Mouse (Mus musculus): Measurements from ENCODE around the gene Psg16. TPM values are rescaled to one million over a fixed set of nuclear protein-coding genes. Genes with fewer than 3 reads are reported as not detected.

The Psg16 gene
- polyA plus RNA-seq, 1 experiment from 2014 or later = 0.02 TPM

- H3K27me3 ChIP-seq (ENCODE audit: low read depth, poor library complexity, severe bottlenecking) = peaks cover 11% of the 10 kb centered on the region; the same call in 1 of the 2 replicates
- no peak for DNase-seq (ENCODE audit: low spot score)
- no peaks in the 10 kb centered on the region for H3K36me3 ChIP-seq
- H3K27ac ChIP-seq (replicated peaks) = no peak overlapping the region
- no peak overlapping the region for H3K4me3 ChIP-seq
- peaks cover 21% of the 10 kb centered on the region for H3K4me1 ChIP-seq
- WGBS = 91% methylated on average over 7 of the region's 7 CpGs
- no peaks in the 10 kb centered on the region; the same call in 1 of the 2 replicates for H3K9me3 ChIP-seq (replicated peaks)
Observed at GRCm38 (mm10) chr7:17039373-17039772, 34.5 kb upstream of the Psg16 start.

DNA sequence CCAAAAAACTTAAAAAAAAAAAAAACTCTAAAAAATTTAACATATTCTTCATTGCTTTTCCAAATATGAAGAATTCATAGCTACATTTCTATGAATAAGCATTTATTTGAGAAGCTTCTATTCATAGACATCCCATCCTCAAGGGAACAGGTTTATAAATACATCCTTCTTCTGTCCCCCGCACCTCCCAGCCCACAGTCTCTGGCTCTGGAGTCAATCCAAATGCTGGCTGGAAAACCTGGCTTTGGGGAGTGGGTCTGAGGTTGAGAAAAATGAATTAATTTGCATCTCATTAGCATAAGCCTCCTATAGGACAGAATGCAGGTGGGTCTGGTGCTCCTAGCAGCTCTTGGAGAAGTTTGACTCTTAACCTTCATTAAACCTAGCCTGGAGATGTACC lies 28.1 kb upstream of the Psg16 start:
- no peaks in the 10 kb centered on the region; the same call in 1 of the 2 replicates for H3K4me1 ChIP-seq
- WGBS = 85% methylated on average over 1 of the region's 1 CpGs
- H3K9me3 ChIP-seq (replicated peaks) = no peaks in the 10 kb centered on the region; the same call in 1 of the 2 replicates
- no peak overlapping the region for H3K27ac ChIP-seq (replicated peaks)
- no peak for DNase-seq (ENCODE audit: low spot score)
- no peaks in the 10 kb centered on the region for H3K27me3 ChIP-seq (ENCODE audit: low read depth, poor library complexity, severe bottlenecking)
- H3K36me3 ChIP-seq = no peaks in the 10 kb centered on the region
- no peak overlapping the region for H3K4me3 ChIP-seq

GRCm38 (mm10) chr7:17047041-17047682 lies 26.7 kb upstream of the Psg16 start:
- DNase-seq (ENCODE audit: low spot score) = no peak
- H3K27me3 ChIP-seq (ENCODE audit: low read depth, poor library complexity, severe bottlenecking) = no peaks in the 10 kb centered on the region
- no peak overlapping the region for H3K4me3 ChIP-seq
- no peaks in the 10 kb centered on the region; the same call in 1 of the 2 replicates for H3K9me3 ChIP-seq (replicated peaks)
- WGBS = 93% methylated on average over 5 of the region's 5 CpGs
- no peaks in the 10 kb centered on the region; the same call in 1 of the 2 replicates for H3K4me1 ChIP-seq
- H3K36me3 ChIP-seq = no peaks in the 10 kb centered on the region
- no peak overlapping the region for H3K27ac ChIP-seq (replicated peaks)

GRCm38 (mm10) chr7:17048431-17049190 lies 25.2 kb upstream of the Psg16 start:
- no peak for DNase-seq (ENCODE audit: low spot score)
- Histone ChIP-seq H3K9me3 (replicated peaks) (no peaks in the 10 kb centered on the region), H3K27me3 (ENCODE audit: low read depth, poor library complexity, severe bottlenecking) (no peaks in the 10 kb centered on the region), H3K36me3 (no peaks in the 10 kb centered on the region), H3K27ac (replicated peaks) (no peak overlapping the region), H3K4me3 (no peak overlapping the region), H3K4me1 (no peaks in the 10 kb centered on the region; the same call in 1 of the 2 replicates)
- 90% methylated on average over 10 of the region's 10 CpGs for WGBS

GRCm38 (mm10) chr7:17050491-17050890 lies 23.3 kb upstream of the Psg16 start:
- Histone ChIP-seq H3K4me3 (no peak overlapping the region), H3K27ac (replicated peaks) (no peak overlapping the region), H3K27me3 (ENCODE audit: low read depth, poor library complexity, severe bottlenecking) (no peaks in the 10 kb centered on the region), H3K36me3 (no peaks in the 10 kb centered on the region), H3K9me3 (replicated peaks) (no peaks in the 10 kb centered on the region), H3K4me1 (no peaks in the 10 kb centered on the region; the same call in 1 of the 2 replicates)
- WGBS = 64% methylated on average over 11 of the region's 11 CpGs
- DNase-seq (ENCODE audit: low spot score) = no peak

DNA sequence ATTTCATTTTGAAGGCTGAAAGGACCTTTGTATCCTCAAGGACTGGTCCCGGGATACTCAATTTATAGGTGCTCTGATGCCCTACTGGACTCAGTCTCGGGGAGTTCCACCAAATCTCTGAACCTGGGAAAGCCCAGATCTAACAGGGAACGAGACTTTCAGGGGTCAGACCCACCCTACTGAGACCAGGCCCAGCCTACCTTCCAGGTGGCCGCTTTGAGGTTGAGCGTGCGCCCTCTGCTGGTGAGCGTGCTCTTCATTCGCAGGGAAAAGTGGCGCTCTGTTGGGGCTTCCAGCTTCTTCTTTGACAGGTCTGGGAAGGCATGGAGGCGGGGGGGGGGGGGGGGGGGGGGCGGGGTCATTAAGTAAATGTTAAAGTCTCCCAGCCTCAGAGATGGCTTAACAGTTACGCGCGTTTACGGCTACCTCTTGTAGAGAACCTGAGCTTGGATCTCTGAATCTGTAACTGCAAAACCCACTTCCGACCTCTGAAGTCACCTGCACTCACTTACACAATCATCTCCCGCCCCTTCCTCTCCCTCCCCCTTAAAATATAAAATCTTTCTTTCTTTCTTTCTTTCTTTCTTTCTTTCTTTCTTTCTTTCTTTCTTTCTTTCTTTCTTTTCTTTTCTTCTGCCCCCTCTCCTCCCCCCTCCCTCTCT lies 22.8 kb upstream of the Psg16 start:
- Histone ChIP-seq H3K4me3 (no peak overlapping the region), H3K27me3 (ENCODE audit: low read depth, poor library complexity, severe bottlenecking) (peaks cover 5% of the 10 kb centered on the region), H3K27ac (replicated peaks) (no peak overlapping the region), H3K9me3 (replicated peaks) (no peaks in the 10 kb centered on the region), H3K4me1 (peaks cover 4% of the 10 kb centered on the region), H3K36me3 (no peaks in the 10 kb centered on the region)
- DNase-seq (ENCODE audit: low spot score) = peak; percentile 67
- WGBS = 16% methylated on average over 16 of the region's 17 CpGs

DNA sequence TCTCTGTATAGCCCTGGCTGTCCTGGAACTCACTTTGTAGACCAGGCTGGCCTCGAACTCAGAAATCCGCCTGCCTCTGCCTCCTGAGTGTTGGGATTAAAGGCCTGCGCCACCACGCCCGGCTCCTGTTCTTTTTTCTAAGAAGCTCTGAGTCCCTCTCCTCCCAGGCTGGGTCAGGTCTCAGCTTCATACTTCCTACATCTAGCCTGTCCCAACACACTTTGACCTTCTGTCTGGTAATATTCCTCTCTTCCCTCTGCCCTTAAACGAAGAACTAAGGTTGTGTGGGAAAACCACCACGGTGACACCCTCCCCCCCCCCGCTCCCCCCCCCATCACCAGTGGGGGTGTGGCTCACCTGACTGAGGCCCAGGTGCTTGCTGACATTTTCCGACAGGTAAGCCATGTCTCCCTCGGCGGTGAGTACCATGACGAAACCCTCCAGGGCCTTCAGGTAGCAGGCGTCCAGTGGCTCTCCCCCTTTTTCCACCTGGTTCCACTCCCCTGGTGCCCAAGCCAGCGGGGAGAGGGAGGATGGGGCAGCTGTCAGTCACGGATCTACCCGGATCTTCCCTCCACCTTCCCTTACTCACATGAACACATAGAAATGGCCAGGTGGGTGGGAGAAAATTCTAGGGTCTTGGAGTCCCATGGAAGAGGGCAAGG lies 19.4 kb upstream of the Psg16 start:
- 91% methylated on average over 15 of the region's 16 CpGs for WGBS
- Histone ChIP-seq H3K9me3 (replicated peaks) (no peaks in the 10 kb centered on the region), H3K4me3 (no peak overlapping the region), H3K4me1 (peaks cover 27% of the 10 kb centered on the region), H3K27ac (replicated peaks) (no peak overlapping the region), H3K36me3 (no peaks in the 10 kb centered on the region), H3K27me3 (ENCODE audit: low read depth, poor library complexity, severe bottlenecking) (peaks cover 17% of the 10 kb centered on the region)
- DNase-seq (ENCODE audit: low spot score) = no peak

- H3K9me3 ChIP-seq (replicated peaks) = no peaks in the 10 kb centered on the region
- H3K4me3 ChIP-seq = peak overlapping the region; percentile 65
- H3K36me3 ChIP-seq = no peaks in the 10 kb centered on the region
- H3K27ac ChIP-seq (replicated peaks) = no peak overlapping the region
- H3K4me1 ChIP-seq = peaks cover 30% of the 10 kb centered on the region
- DNase-seq (ENCODE audit: low spot score) = no peak
- 92% methylated on average over 4 of the region's 4 CpGs for WGBS
- peaks cover 26% of the 10 kb centered on the region for H3K27me3 ChIP-seq (ENCODE audit: low read depth, poor library complexity, severe bottlenecking)
Observed at GRCm38 (mm10) chr7:17055287-17055946, 18.4 kb upstream of the Psg16 start.

- peaks cover 32% of the 10 kb centered on the region for H3K27me3 ChIP-seq (ENCODE audit: low read depth, poor library complexity, severe bottlenecking)
- DNase-seq (ENCODE audit: low spot score) = peak; percentile 70
- H3K9me3 ChIP-seq (replicated peaks) = no peaks in the 10 kb centered on the region
- peak overlapping the region; percentile 63 for H3K27ac ChIP-seq (replicated peaks)
- no peaks in the 10 kb centered on the region for H3K36me3 ChIP-seq
- H3K4me1 ChIP-seq = peaks cover 33% of the 10 kb centered on the region
- peak overlapping the region; percentile 65 for H3K4me3 ChIP-seq
- under 1% methylated on average over 42 of the region's 42 CpGs for WGBS
Observed at GRCm38 (mm10) chr7:17056081-17056581, 17.7 kb upstream of the Psg16 start.

- Histone ChIP-seq H3K36me3 (no peaks in the 10 kb centered on the region), H3K9me3 (replicated peaks) (no peaks in the 10 kb centered on the region), H3K27ac (replicated peaks) (peak overlapping the region; percentile 63; the same call in 1 of the 2 replicates), H3K4me3 (peak overlapping the region; percentile 65), H3K27me3 (ENCODE audit: low read depth, poor library complexity, severe bottlenecking) (peaks cover 40% of the 10 kb centered on the region), H3K4me1 (peaks cover 36% of the 10 kb centered on the region)
- peak; percentile 39 for DNase-seq (ENCODE audit: low spot score)
- whole genome bisulfite sequencing = 38% methylated on average over 14 of the region's 14 CpGs
Observed at GRCm38 (mm10) chr7:17056601-17057523, 17.0 kb upstream of the Psg16 start.

- 5% methylated on average over 16 of the region's 16 CpGs for WGBS
- H3K9me3 ChIP-seq (replicated peaks) = no peaks in the 10 kb centered on the region
- H3K36me3 ChIP-seq = no peaks in the 10 kb centered on the region
- peak overlapping the region; percentile 36 for H3K4me3 ChIP-seq
- peaks cover 47% of the 10 kb centered on the region for H3K27me3 ChIP-seq (ENCODE audit: low read depth, poor library complexity, severe bottlenecking)
- peaks cover 47% of the 10 kb centered on the region for H3K4me1 ChIP-seq
- peak; percentile 59 for DNase-seq (ENCODE audit: low spot score)
- H3K27ac ChIP-seq (replicated peaks) = peak overlapping the region; percentile 80
Observed at GRCm38 (mm10) chr7:17058071-17058689, 15.7 kb upstream of the Psg16 start.
